Mouse (Mus musculus) myocyte (in vitro differentiated cells): Measurements from ENCODE around the gene 4833439L19Rik.

Experiments used
- POLR2A ChIP-seq: IDR thresholded peaks from one replicate; pipeline ENCODE4 v1.6.1; 2011; ENCODE audit warnings: low read depth, mild to moderate bottlenecking, control low read depth, moderate library complexity; ENCODE audit not compliant: insufficient read length
- REST ChIP-seq: IDR thresholded peaks from one replicate; pipeline ENCODE4 v1.6.1; 2011; ENCODE audit warnings: mild to moderate bottlenecking, control low read depth, moderate library complexity; ENCODE audit not compliant: insufficient read depth, insufficient read length
- TCF12 ChIP-seq: IDR thresholded peaks from one replicate; pipeline ENCODE4 v1.6.1; 2011; ENCODE audit warnings: mild to moderate bottlenecking, control low read depth; ENCODE audit not compliant: poor library complexity, insufficient read depth, severe bottlenecking

GRCm38 (mm10) chr13:54608002-54608401 is 42.8 kb upstream of the 4833439L19Rik start:
- no peak for TF ChIP-seq TCF12
- no peak for TF ChIP-seq REST
- no peak for TF ChIP-seq POLR2A
